Mouse (Mus musculus): Measurements from ENCODE around the gene Dnm1l.
"Not testable (repeated sequence)": the region's sequence is repeated elsewhere in the genome, so short reads cannot be mapped to it uniquely, and the experiment has no call there.

Gene Dnm1l

GRCm38 (mm10) chr16:16358481-16359100 is at the start of gene Dnm1l:
Gene Dnm1l, minus strand, starts transcription at chr16:16358959.
- DNase-seq (ENCODE audit: low spot score): peak; percentile 92

GRCm38 (mm10) chr16:16367217-16367616 is 8.5 kb upstream of the Dnm1l start:
- not testable (repeated sequence) for DNase-seq (ENCODE audit: low spot score)

- DNase-seq (ENCODE audit: low spot score): not testable (repeated sequence)
Observed at GRCm38 (mm10) chr16:16359101-16359482, 333 bp upstream of the Dnm1l start.

GRCm38 (mm10) chr16:16357908-16358307 is 851 bp downstream of the Dnm1l start:
- DNase-seq (ENCODE audit: low spot score): peak; percentile 16

GRCm38 (mm10) chr16:16346420-16346819 is 12.3 kb downstream of the Dnm1l start:
- no peak for DNase-seq (ENCODE audit: low spot score)

GRCm38 (mm10) chr16:16325775-16326336 is 32.9 kb downstream of the Dnm1l start:
- DNase-seq (ENCODE audit: low spot score): no peak

GRCm38 (mm10) chr16:16311319-16311718 is 47.4 kb downstream of the Dnm1l start:
- DNase-seq (ENCODE audit: low spot score): no peak

GRCm38 (mm10) chr16:16303888-16304287 is 54.9 kb downstream of the Dnm1l start:
- DNase-seq (ENCODE audit: low spot score): peak; percentile 48

GRCm38 (mm10) chr16:16303138-16303827 is 55.5 kb downstream of the Dnm1l start:
- DNase-seq (ENCODE audit: low spot score): peak; percentile 71

- peak; percentile 93 for DNase-seq (ENCODE audit: low spot score)
Observed at GRCm38 (mm10) chr16:16302369-16303137, 56.2 kb downstream of the Dnm1l start, which contains the start of gene Yars2. Gene Yars2, plus strand, starts transcription at chr16:16302965.

- no peak for DNase-seq (ENCODE audit: low spot score)
Observed at GRCm38 (mm10) chr16:16273752-16274151, 85.0 kb downstream of the Dnm1l start.

GRCm38 (mm10) chr16:16272978-16273377 is 85.8 kb downstream of the Dnm1l start:
- no peak for DNase-seq (ENCODE audit: low spot score)

GRCm38 (mm10) chr16:16262436-16262835 is 96.3 kb downstream of the Dnm1l start:
- DNase-seq (ENCODE audit: low spot score): no peak

Data from MN1 (cell line).